Mouse (Mus musculus): Measurements from ENCODE around the gene Slc35a5.

DNA sequence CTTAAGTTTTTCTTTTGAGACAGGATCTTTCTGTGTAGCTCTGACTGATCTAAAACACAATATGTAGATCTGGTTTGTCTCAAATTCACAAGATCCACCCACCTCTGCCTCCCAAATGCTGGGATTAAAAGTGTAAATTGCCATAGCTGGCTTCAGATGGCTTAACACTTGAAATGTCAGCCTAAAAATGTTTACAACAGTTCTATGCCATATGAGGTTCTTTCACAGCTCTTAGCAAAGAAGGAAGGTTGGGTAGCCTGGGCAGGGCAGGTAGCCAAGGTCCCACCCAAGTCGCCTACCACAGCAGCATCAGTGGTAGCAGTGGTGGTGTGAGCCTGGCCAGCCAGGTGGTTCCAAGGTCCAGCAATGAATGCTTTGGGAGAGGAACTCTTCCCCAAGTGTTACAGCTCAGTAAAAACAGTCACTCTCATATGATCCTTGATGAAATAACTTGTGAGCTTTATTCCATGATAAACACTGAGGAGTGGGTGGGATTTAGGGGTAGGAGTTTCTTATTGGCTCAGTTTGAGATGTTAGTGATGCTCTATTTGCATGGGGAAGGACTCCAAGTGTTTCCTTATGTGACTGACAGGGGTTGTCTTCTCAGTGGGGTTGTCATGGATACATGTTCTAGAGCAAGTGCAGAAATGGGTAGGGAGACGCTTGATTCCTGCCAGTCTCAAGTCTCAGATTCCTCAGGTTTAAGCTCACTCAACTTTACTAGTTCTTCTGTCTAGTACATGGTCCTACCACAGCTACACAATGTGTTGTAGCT is 30.4 kb downstream of the Slc35a5 start:
- TF ChIP-seq CTCF (IDR thresholded peaks at IDR 0.05; ENCODE audit: borderline replicate concordance, extremely low read depth, insufficient read depth, insufficient read length), result no peak
- no peak for TF ChIP-seq POLR2A (IDR thresholded peaks at IDR 0.05; ENCODE audit: borderline replicate concordance, extremely low read depth, insufficient read depth, insufficient read length, poor library complexity, severe bottlenecking)
